Mouse (Mus musculus) testis, adult 2 months (tissue): Measurements from ENCODE around the gene Tpbpa.
"Not testable (repeated sequence)": the region's sequence is repeated elsewhere in the genome, so short reads cannot be mapped to it uniquely, and the experiment has no call there.

Experiments
- CTCF ChIP-seq: fragments of 200-500 bp; IDR thresholded peaks from 2 replicates; pipeline ENCODE4 v1.5.1; 2012; ENCODE audit warnings: low read depth, mild to moderate bottlenecking, inconsistent platforms, low read length, moderate library complexity; ENCODE audit not compliant: control insufficient read depth, insufficient read depth, insufficient replicate concordance
- POLR2A ChIP-seq: fragments of 200-500 bp; IDR thresholded peaks from 2 replicates; pipeline ENCODE4 v1.6.1; 2012; ENCODE audit warnings: low read depth, mild to moderate bottlenecking, inconsistent platforms, low read length, moderate library complexity; ENCODE audit not compliant: control insufficient read depth

GRCm38 (mm10) chr13:60896794-60897193 lies 45.0 kb downstream of the Tpbpa start, which contains the start of gene Gm49392:
- TF ChIP-seq CTCF, POLR2A: not testable (repeated sequence)
